Mouse (Mus musculus) neural tube, embryonic 13.5 days (tissue): ENCODE results near the gene Sh3bgrl3. TPM values are rescaled to one million over a fixed set of nuclear protein-coding genes. Genes with fewer than 3 reads are reported as not detected.

Experiments
- ATAC-seq: fragments of 200-750 bp; cut with Nextera tagmentation; 2 replicates; pipeline ENCODE4 v1.8.0; 2017; ENCODE audit warnings: low read depth, mild to moderate bottlenecking, moderate TSS enrichment, moderate library complexity
- H3K27ac ChIP-seq: fragments of 300-500 bp; sonication (generic); replicated peaks from 2 replicates; pipeline ENCODE4 v1.5.1; 2015; ENCODE audit warnings: moderate library complexity, mild to moderate bottlenecking, inconsistent platforms
- H3K27me3 ChIP-seq: fragments of 300-500 bp; sonication (generic); 2 replicates; pipeline ENCODE4 v1.6.1; 2015; ENCODE audit warnings: mild to moderate bottlenecking, inconsistent platforms
- H3K36me3 ChIP-seq: fragments of 300-500 bp; sonication (generic); 2 replicates; pipeline ENCODE4 v1.6.1; 2015; ENCODE audit warnings: mild to moderate bottlenecking, inconsistent platforms
- H3K4me1 ChIP-seq: fragments of 300-500 bp; sonication (generic); replicated peaks from 2 replicates; pipeline ENCODE4 v1.6.1; 2015; ENCODE audit warnings: inconsistent platforms
- H3K4me2 ChIP-seq: fragments of 300-500 bp; sonication (generic); 2 replicates; pipeline ENCODE4 v1.6.1; 2015; ENCODE audit warnings: inconsistent platforms, mild to moderate bottlenecking, moderate library complexity
- H3K4me3 ChIP-seq: fragments of 300-500 bp; sonication (generic); 2 replicates; pipeline ENCODE4 v1.5.1; 2015; ENCODE audit warnings: mild to moderate bottlenecking, inconsistent platforms
- H3K9ac ChIP-seq: fragments of 300-500 bp; sonication (generic); 2 replicates; pipeline ENCODE4 v1.6.1; 2015; ENCODE audit warnings: moderate library complexity, mild to moderate bottlenecking, inconsistent platforms
- H3K9me3 ChIP-seq: fragments of 300-500 bp; sonication (generic); 2 replicates; pipeline ENCODE4 v1.6.1; 2016; ENCODE audit warnings: inconsistent platforms
- WGBS: fragments of 180-500 bp; shearing (Covaris S2); methylation state at CpG from one replicate; pipeline ENCODE4 v1.1.7; 2015; 5-methylcytosine and 5-hydroxymethylcytosine counted together
- polyA plus RNA-seq: library from polyadenylated mRNA; unstranded; fragments of >200 nt; fragmentation: Nextera tagmentation; extraction: Ambion mirVana; gene quantifications from 2 replicates; pipeline ENCODE4 v1.2.1, GENCODE M21; 2015

The Sh3bgrl3 gene
- polyA plus RNA-seq, 1 experiment from 2014 or later: 425 TPM

DNA sequence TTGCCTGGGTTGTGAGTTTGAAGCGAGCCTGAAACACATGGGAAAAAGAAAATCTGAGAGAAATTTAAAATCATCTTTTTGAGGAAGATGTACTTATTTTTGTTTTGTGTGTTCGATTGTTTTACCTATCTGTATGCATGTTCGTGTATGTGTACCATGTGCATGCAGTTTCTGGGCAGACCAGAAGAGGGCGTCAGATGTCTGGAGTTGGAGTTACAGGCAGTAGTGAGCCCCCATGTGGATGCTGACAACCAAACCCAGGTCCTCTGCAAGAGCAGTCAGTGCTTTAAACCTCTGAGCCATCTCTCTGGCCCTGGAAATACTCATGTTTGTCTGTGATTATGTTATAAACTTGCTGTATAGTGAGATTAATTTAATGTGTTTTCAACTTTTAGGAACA is 43.6 kb downstream of the Sh3bgrl3 start:
- H3K9ac ChIP-seq: no peak overlapping the region
- no peak overlapping the region for H3K27ac ChIP-seq
- H3K4me3 ChIP-seq: no peak overlapping the region
- WGBS: 87% methylated on average over 4 of the region's 4 CpGs
- ATAC-seq: no peak
- peaks cover 31% of the 10 kb centered on the region for H3K27me3 ChIP-seq
- H3K4me2 ChIP-seq: no peak overlapping the region
- no peaks in the 10 kb centered on the region; the same call in 1 of the 2 replicates for H3K9me3 ChIP-seq
- no peaks in the 10 kb centered on the region for H3K36me3 ChIP-seq
- peaks cover 10% of the 10 kb centered on the region for H3K4me1 ChIP-seq

DNA sequence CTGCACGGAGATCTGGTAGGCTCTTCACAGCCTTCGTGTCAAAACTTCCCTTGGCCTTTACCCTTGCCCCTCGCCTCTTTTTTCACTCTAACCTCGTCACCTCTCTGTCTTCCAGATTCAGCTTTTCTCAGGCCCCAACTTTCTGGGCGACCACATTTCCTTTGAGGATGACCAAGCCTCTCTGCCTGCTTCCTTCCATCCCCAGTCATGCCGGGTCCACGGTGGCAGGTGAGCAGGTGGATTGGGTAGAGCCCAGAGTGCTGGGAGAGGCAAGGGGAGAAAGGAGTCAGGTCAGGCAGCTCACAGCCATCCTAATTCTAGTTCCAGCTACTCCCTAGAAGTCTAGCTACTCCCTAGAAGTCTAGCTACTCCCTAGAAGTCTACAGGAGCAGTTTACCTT is 46.1 kb downstream of the Sh3bgrl3 start:
- Histone ChIP-seq H3K27ac (no peak overlapping the region), H3K4me2 (peak overlapping the region; percentile 70), H3K9me3 (no peaks in the 10 kb centered on the region; the same call in 1 of the 2 replicates), H3K4me1 (peaks cover 10% of the 10 kb centered on the region), H3K9ac (peak overlapping the region; percentile 45), H3K36me3 (no peaks in the 10 kb centered on the region), H3K4me3 (peak overlapping the region; percentile 43), H3K27me3 (peaks cover 31% of the 10 kb centered on the region)
- ATAC-seq: no peak
- 9% methylated on average over 7 of the region's 7 CpGs for WGBS

- Histone ChIP-seq H3K27ac (no peak overlapping the region), H3K9ac (peak overlapping the region; percentile 45), H3K4me3 (peak overlapping the region; percentile 43), H3K4me2 (peak overlapping the region; percentile 70), H3K36me3 (no peaks in the 10 kb centered on the region), H3K4me1 (peaks cover 10% of the 10 kb centered on the region), H3K9me3 (no peaks in the 10 kb centered on the region; the same call in 1 of the 2 replicates), H3K27me3 (peaks cover 31% of the 10 kb centered on the region)
- under 1% methylated on average over 41 of the region's 41 CpGs for WGBS
- ATAC-seq: peak; percentile 80
Measured at GRCm38 (mm10) chr4:134081730-134082386, 46.7 kb downstream of the Sh3bgrl3 start.

DNA sequence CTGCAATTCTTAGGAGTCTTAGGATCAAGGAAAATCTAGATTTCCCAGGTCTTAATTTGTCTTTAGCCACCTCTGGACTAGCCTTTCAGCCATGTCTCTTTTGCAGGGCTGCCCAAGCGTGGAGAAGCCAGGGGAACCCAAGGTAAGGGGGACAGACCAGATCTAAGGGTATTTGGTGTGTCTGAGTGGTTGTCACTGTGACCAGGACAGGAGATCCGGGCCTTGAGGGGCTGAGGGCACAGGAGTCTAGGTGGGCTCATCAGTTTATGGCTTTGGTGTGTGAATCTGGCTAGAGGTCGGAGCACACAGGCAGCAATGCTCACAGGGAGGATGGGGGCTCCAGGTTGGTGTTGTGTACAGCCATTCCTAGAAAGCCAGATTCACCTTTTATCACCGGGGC is 47.9 kb downstream of the Sh3bgrl3 start:
- 81% methylated on average over 4 of the region's 4 CpGs for WGBS
- H3K36me3 ChIP-seq: no peaks in the 10 kb centered on the region
- no peak overlapping the region for H3K27ac ChIP-seq
- H3K4me3 ChIP-seq: no peak overlapping the region
- no peaks in the 10 kb centered on the region; the same call in 1 of the 2 replicates for H3K9me3 ChIP-seq
- H3K27me3 ChIP-seq: peaks cover 31% of the 10 kb centered on the region
- peaks cover 10% of the 10 kb centered on the region for H3K4me1 ChIP-seq
- no peak overlapping the region for H3K4me2 ChIP-seq
- ATAC-seq: no peak
- no peak overlapping the region for H3K9ac ChIP-seq

GRCm38 (mm10) chr4:134078694-134079093 is 49.9 kb downstream of the Sh3bgrl3 start:
- Histone ChIP-seq H3K27me3 (peaks cover 31% of the 10 kb centered on the region), H3K9me3 (no peaks in the 10 kb centered on the region), H3K9ac (no peak overlapping the region), H3K4me1 (peaks cover 10% of the 10 kb centered on the region), H3K27ac (no peak overlapping the region), H3K4me3 (no peak overlapping the region), H3K4me2 (no peak overlapping the region), H3K36me3 (no peaks in the 10 kb centered on the region)
- no peak for ATAC-seq
- WGBS: 22% methylated on average over 3 of the region's 3 CpGs

Other genes with a start within 250 kb of the Sh3bgrl3 start
- gene Rps6ka1, start 241.0 kb downstream of the Sh3bgrl3 start, polyA plus RNA-seq: 21.3 and 21.8 TPM in 2 replicates
- gene Hmgn2, start 160.1 kb downstream of the Sh3bgrl3 start, polyA plus RNA-seq: 1,338 and 1,455 TPM in 2 replicates
- gene Dhdds, start 127.9 kb downstream of the Sh3bgrl3 start, polyA plus RNA-seq: 41.0 and 44.3 TPM in 2 replicates
- gene Lin28a, start 109.9 kb downstream of the Sh3bgrl3 start, polyA plus RNA-seq: 0.17 and 0.32 TPM in 2 replicates
- gene Zfp683, start 75.0 kb downstream of the Sh3bgrl3 start, polyA plus RNA-seq: not detected in 2 replicates
- gene Crybg2, start 68.0 kb downstream of the Sh3bgrl3 start, polyA plus RNA-seq: 1.3 and 1.7 TPM in 2 replicates
- gene Cd52, start 33.7 kb downstream of the Sh3bgrl3 start, polyA plus RNA-seq: 3.1 and 5.1 TPM in 2 replicates
- gene Ubxn11, start 26.2 kb downstream of the Sh3bgrl3 start, polyA plus RNA-seq: 10.3 and 10.4 TPM in 2 replicates
- 21.2 and 22.6 TPM in 2 replicates for gene Cep85, start 58.3 kb upstream of the Sh3bgrl3 start, polyA plus RNA-seq
- not detected in 2 replicates for gene Gm7534, start 74.2 kb upstream of the Sh3bgrl3 start, polyA plus RNA-seq
- gene Catsper4, start 98.6 kb upstream of the Sh3bgrl3 start, polyA plus RNA-seq: not detected in 2 replicates
- gene Cnksr1, start 109.6 kb upstream of the Sh3bgrl3 start, polyA plus RNA-seq: 0.29 TPM in 1 of 2 replicates, not detected in the other
- gene E130218I03Rik, start 114.9 kb upstream of the Sh3bgrl3 start, polyA plus RNA-seq: 0.47 TPM in 1 of 2 replicates, not detected in the other
- gene Zfp593, start 116.8 kb upstream of the Sh3bgrl3 start, polyA plus RNA-seq: 15.1 and 15.7 TPM in 2 replicates
- not detected in 2 replicates for gene Gm30191, start 118.1 kb upstream of the Sh3bgrl3 start, polyA plus RNA-seq
- gene Grrp1, start 125.3 kb upstream of the Sh3bgrl3 start, polyA plus RNA-seq: 10.4 and 11.3 TPM in 2 replicates
- gene Pdik1l, start 159.1 kb upstream of the Sh3bgrl3 start, polyA plus RNA-seq: 31.6 and 35.5 TPM in 2 replicates
- 0.88 and 1.6 TPM in 2 replicates for gene Trim63, start 186.3 kb upstream of the Sh3bgrl3 start, polyA plus RNA-seq
- 0.15 and 0.22 TPM in 2 replicates for gene Slc30a2, start 214.4 kb upstream of the Sh3bgrl3 start, polyA plus RNA-seq